Mouse (Mus musculus): Measurements from ENCODE around the gene Clca3a1.
"Not testable (repeated sequence)": the region's sequence is repeated elsewhere in the genome, so short reads cannot be mapped to it uniquely, and the experiment has no call there.

GRCm38 (mm10) chr3:144747706-144748105, 13.1 kb downstream of the Clca3a1 start:
- not testable (repeated sequence) for TF ChIP-seq EP300 (IDR thresholded peaks at IDR 0.05; ENCODE audit: insufficient read depth, low read depth, low read length); POLR2A (IDR thresholded peaks at IDR 0.05; ENCODE audit: insufficient read depth, low read depth, low read length); CTCF (IDR thresholded peaks at IDR 0.05)
